Mouse (Mus musculus) CH12.LX (cell line): ENCODE results near the gene Dnajb5. TPM values are rescaled to one million over a fixed set of nuclear protein-coding genes. Genes with fewer than 3 reads are reported as not detected.
A peak's percentile ranks its signal among the peaks of the same experiment; 100 is the strongest.

Source experiments
- DNase-seq: peaks from one replicate; pipeline ENCODE4 v3.0.0-alpha.2; 2013; ENCODE audit errors: extremely low read depth
- H3K27ac ChIP-seq: 2 replicates; pipeline ENCODE4 v1.5.1; 2012; ENCODE audit warnings: low read depth, mild to moderate bottlenecking, control low read depth, moderate library complexity; ENCODE audit not compliant: insufficient read depth
- H3K27me3 ChIP-seq: replicated peaks from 2 replicates; pipeline ENCODE3; 2012; ENCODE audit warnings: inconsistent platforms
- H3K36me3 ChIP-seq, 2 experiments: replicated peaks in 1 of 2; 2 replicates each; pipeline versions ENCODE3 to v1.6.1; 2012; ENCODE audit warnings: inconsistent platforms in 1 of 2, low read length in 1 of 2, mild to moderate bottlenecking in 1 of 2, mixed read lengths in 1 of 2, moderate library complexity in 1 of 2; ENCODE audit not compliant: control insufficient read depth in 1 of 2, insufficient read depth in 1 of 2
- H3K4me1 ChIP-seq, 2 experiments: 2 replicates each; pipeline ENCODE4 v1.6.1; 2012; ENCODE audit warnings: inconsistent platforms in 1 of 2, moderate library complexity in 1 of 2; ENCODE audit not compliant: insufficient read depth in 2 of 2, control insufficient read depth in 1 of 2
- H3K4me2 ChIP-seq: 2 replicates; pipeline ENCODE4 v1.6.1; 2012; ENCODE audit warnings: low read depth, mild to moderate bottlenecking, control low read depth; ENCODE audit not compliant: poor library complexity, insufficient read depth, severe bottlenecking
- H3K4me3 ChIP-seq, 3 experiments: fragments of 150-350 bp in 1 of 3; sonication (generic) in 1 of 3; replicated peaks in 1 of 3; 2 replicates each; pipeline versions ENCODE3 to v1.5.1; 2011 to 2012; ENCODE audit warnings: low read depth in 2 of 3, low read length in 2 of 3, mild to moderate bottlenecking in 2 of 3, moderate library complexity in 2 of 3, control low read depth in 1 of 3, improper control_type of control experiment in 1 of 3, inconsistent platforms in 1 of 3, mixed read lengths in 1 of 3; ENCODE audit not compliant: poor library complexity in 1 of 3
- H3K79me2 ChIP-seq: replicated peaks from 2 replicates; pipeline ENCODE4 v1.6.1; 2012; ENCODE audit warnings: mild to moderate bottlenecking, moderate library complexity; ENCODE audit not compliant: control insufficient read depth, poor library complexity, insufficient read depth, severe bottlenecking; ENCODE audit errors: extremely low read depth
- H3K9ac ChIP-seq: 2 replicates; pipeline ENCODE4 v1.6.1; 2012; ENCODE audit warnings: low read depth, mild to moderate bottlenecking, control low read depth, moderate library complexity; ENCODE audit not compliant: insufficient read depth
- H3K9me3 ChIP-seq: replicated peaks from 2 replicates; pipeline ENCODE3; 2012; ENCODE audit warnings: low read length, inconsistent platforms, mixed read lengths
- BHLHE40 ChIP-seq: IDR thresholded peaks from 2 replicates; pipeline ENCODE4 v1.6.1; 2011; ENCODE audit warnings: mild to moderate bottlenecking, low read depth, low read length, improper control_type of control experiment
- CHD1 ChIP-seq: IDR thresholded peaks from 2 replicates; pipeline ENCODE4 v1.6.1; 2012; ENCODE audit warnings: low read depth, low read length, improper control_type of control experiment, inconsistent platforms
- CTCF ChIP-seq, 2 experiments: IDR thresholded peaks in 1 of 2; conservative IDR thresholded peaks in 1 of 2; 2 replicates each; pipeline ENCODE4 v1.5.1; 2011 to 2012; ENCODE audit warnings: low read depth in 2 of 2, low read length in 2 of 2, improper control_type of control experiment in 1 of 2, inconsistent platforms in 1 of 2, mild to moderate bottlenecking in 1 of 2, moderate library complexity in 1 of 2
- ELF1 ChIP-seq: IDR thresholded peaks from 2 replicates; pipeline ENCODE4 v1.6.1; 2014; ENCODE audit warnings: low read depth, mild to moderate bottlenecking, inconsistent platforms, low read length, improper control_type of control experiment
- ETS1 ChIP-seq: conservative IDR thresholded peaks from 2 replicates; pipeline ENCODE4 v1.6.1; 2012; ENCODE audit warnings: low read depth, mild to moderate bottlenecking, inconsistent platforms, low read length, improper control_type of control experiment, moderate library complexity
- GABPA ChIP-seq: IDR thresholded peaks from 2 replicates; pipeline ENCODE4 v1.6.1; 2012; ENCODE audit warnings: low read depth, low read length, improper control_type of control experiment, inconsistent platforms; ENCODE audit not compliant: insufficient replicate concordance
- IRF4 ChIP-seq: IDR thresholded peaks from 2 replicates; pipeline ENCODE4 v1.6.1; 2014; ENCODE audit warnings: low read depth, mild to moderate bottlenecking, inconsistent platforms, low read length, improper control_type of control experiment
- JUN ChIP-seq: IDR thresholded peaks from 2 replicates; pipeline ENCODE4 v1.6.1; 2011; ENCODE audit warnings: low read depth, mild to moderate bottlenecking, low read length, improper control_type of control experiment, moderate library complexity; ENCODE audit not compliant: insufficient read depth
- KAT2A ChIP-seq: IDR thresholded peaks from 2 replicates; pipeline ENCODE4 v1.6.1; 2012; ENCODE audit warnings: low read length, improper control_type of control experiment, inconsistent platforms; ENCODE audit not compliant: insufficient replicate concordance
- MAFK ChIP-seq: IDR thresholded peaks from 2 replicates; pipeline ENCODE4 v1.6.1; 2011; ENCODE audit warnings: low read length, improper control_type of control experiment; ENCODE audit not compliant: insufficient replicate concordance
- MAX ChIP-seq: IDR thresholded peaks from 2 replicates; pipeline ENCODE4 v1.6.1; 2011; ENCODE audit warnings: low read length, improper control_type of control experiment
- MAZ ChIP-seq: IDR thresholded peaks from 2 replicates; pipeline ENCODE4 v1.6.1; 2012; ENCODE audit warnings: low read depth, mild to moderate bottlenecking, inconsistent platforms, low read length, improper control_type of control experiment, moderate library complexity
- MEF2A ChIP-seq: IDR thresholded peaks from 2 replicates; pipeline ENCODE4 v1.6.1; 2014; ENCODE audit warnings: low read depth, mild to moderate bottlenecking, inconsistent platforms, low read length, improper control_type of control experiment, borderline replicate concordance
- NRF1 ChIP-seq: IDR thresholded peaks from 2 replicates; pipeline ENCODE4 v1.6.1; 2014; ENCODE audit warnings: low read depth, mild to moderate bottlenecking, inconsistent platforms, low read length, improper control_type of control experiment, moderate library complexity
- PAX5 ChIP-seq: IDR thresholded peaks from 2 replicates; pipeline ENCODE4 v1.6.1; 2012; ENCODE audit warnings: low read length, inconsistent platforms, mixed read lengths
- POLR2A ChIP-seq: IDR thresholded peaks from 2 replicates; pipeline ENCODE4 v1.6.1; 2011; ENCODE audit warnings: low read depth, mild to moderate bottlenecking, improper control_type of control experiment, low read length
- RAD21 ChIP-seq: IDR thresholded peaks from 2 replicates; pipeline ENCODE4 v1.6.1; 2011; ENCODE audit warnings: low read depth, mild to moderate bottlenecking, low read length, improper control_type of control experiment, moderate library complexity
- SMC3 ChIP-seq: IDR thresholded peaks from 2 replicates; pipeline ENCODE4 v1.6.1; 2011; ENCODE audit warnings: low read depth, low read length, improper control_type of control experiment
- USF1 ChIP-seq: IDR thresholded peaks from 2 replicates; pipeline ENCODE4 v1.6.1; 2014; ENCODE audit warnings: low read depth, mild to moderate bottlenecking, inconsistent platforms, low read length, improper control_type of control experiment
- USF2 ChIP-seq: conservative IDR thresholded peaks from 2 replicates; pipeline ENCODE4 v1.6.1; 2011; ENCODE audit warnings: low read depth, low read length, improper control_type of control experiment
- ZKSCAN1 ChIP-seq: IDR thresholded peaks from 2 replicates; pipeline ENCODE4 v1.6.1; 2012; ENCODE audit warnings: low read depth, inconsistent platforms, low read length, improper control_type of control experiment, borderline replicate concordance
- ZMIZ1 ChIP-seq: IDR thresholded peaks from 2 replicates; pipeline ENCODE4 v1.6.1; 2012; ENCODE audit warnings: low read depth, mild to moderate bottlenecking, inconsistent platforms, low read length, improper control_type of control experiment
- ZNF384 ChIP-seq: IDR thresholded peaks from 2 replicates; pipeline ENCODE4 v1.6.1; 2012; ENCODE audit warnings: low read depth, low read length, improper control_type of control experiment, inconsistent platforms
- dilution Hi-C: fragments of 300-500 bp; cut with MboI; formaldehyde crosslinking; loops from 2 replicates; pipeline ENCODE4 v1.14.3; 2020; ENCODE audit warnings: low sequenced_read_pairs; ENCODE audit not compliant: extremely low pct_unique_long_range_greater_than_20kb, extremely low pct_ligation_motif_present
- in situ Hi-C: fragments of 300-500 bp; cut with MboI; formaldehyde crosslinking; loops from 3 replicates; pipeline ENCODE4 v1.14.3; 2019; ENCODE audit warnings: low sequenced_read_pairs, low pct_ligation_motif_present, low pct_unique_long_range_greater_than_20kb, mixed read lengths
- polyA plus RNA-seq: library from polyadenylated mRNA; unstranded; fragments of >175 nt; gene quantifications from 2 replicates; pipeline ENCODE4 v1.2.1, GENCODE M21; 2012; ENCODE audit warnings: low read depth; ENCODE audit not compliant: insufficient read length
- total RNA-seq, 2 experiments: library from RNA; depleted of rRNA; stranded (reverse); fragments of 300-350 nt in 1 of 2; fragments of >200 nt in 1 of 2; gene quantifications; 2 replicates each; pipeline ENCODE4 v1.2.3; 2012 to 2014

Dnajb5 gene
- total and polyA plus RNA-seq, 3 experiments = 1.9 to 3.9 (median 2.7) TPM

- dilution Hi-C loops = no loop called here
- in situ Hi-C loops = no loop called here
- TF ChIP-seq PAX5 (no peak), NRF1 (no peak), MAZ (no peak), USF2 (no peak), MAX (no peak), JUN (no peak)
These were observed 27.2 kb upstream of the Dnajb5 start for GRCm38 (mm10) chr4:42922461-42922860.

GRCm38 (mm10) chr4:42924095-42924710 lies 25.4 kb upstream of the Dnajb5 start:
- Histone ChIP-seq H3K4me2 (no peak overlapping the region), H3K36me3 (no peaks in the 10 kb centered on the region), H3K4me1 (no peaks in the 10 kb centered on the region), H3K27me3 (peaks cover 78% of the 10 kb centered on the region), H3K4me3 (no peak overlapping the region), H3K9ac (no peak overlapping the region), H3K79me2 (no peaks in the 10 kb centered on the region), H3K9me3 (peaks cover 5% of the 10 kb centered on the region), H3K27ac (no peak overlapping the region)
- TF ChIP-seq ZKSCAN1 = no peak
- dilution Hi-C loops (no loop called here), in situ Hi-C loops (no loop called here)
- DNase-seq = no peak

More at GRCm38 (mm10) chr4:42922461-42922860, 27.2 kb upstream of the Dnajb5 start:
- peaks cover 85% of the 10 kb centered on the region for H3K27me3 ChIP-seq
- H3K79me2 ChIP-seq = no peaks in the 10 kb centered on the region
- H3K9me3 ChIP-seq = no peaks in the 10 kb centered on the region
- no peak overlapping the region for H3K27ac ChIP-seq
- no peak overlapping the region for H3K4me3 ChIP-seq
- no peaks in the 10 kb centered on the region for H3K4me1 ChIP-seq
- H3K9ac ChIP-seq = no peak overlapping the region
- H3K36me3 ChIP-seq = no peaks in the 10 kb centered on the region
- no peak overlapping the region for H3K4me2 ChIP-seq
- DNase-seq = no peak

GRCm38 (mm10) chr4:42928209-42928608 lies 21.4 kb upstream of the Dnajb5 start:
- H3K4me2 ChIP-seq = no peak overlapping the region
- DNase-seq = no peak
- H3K4me3 ChIP-seq = no peak overlapping the region
- H3K36me3 ChIP-seq = no peaks in the 10 kb centered on the region
- TF ChIP-seq ZMIZ1 (no peak), CHD1 (no peak), ETS1 (no peak), CTCF (conservative IDR thresholded peaks at IDR 0.05 in 1 of 2, IDR thresholded peaks at IDR 0.05 in 1 of 2; ENCODE audit: low read depth in 2 of 2, low read length in 2 of 2) (peak; percentile 13 to 51; a peak in 3 of 4 replicates), ELF1 (no peak), SMC3 (peak; percentile 35), USF2 (no peak), ZNF384 (no peak), ZKSCAN1 (no peak), MAZ (no peak), GABPA (no peak), MAFK (no peak), BHLHE40 (no peak), POLR2A (no peak), USF1 (no peak), PAX5 (no peak), KAT2A (no peak), IRF4 (no peak), RAD21 (peak; percentile 30), MEF2A (no peak)
- peaks cover 71% of the 10 kb centered on the region for H3K27me3 ChIP-seq
- no peaks in the 10 kb centered on the region for H3K79me2 ChIP-seq
- in situ Hi-C loops = no loop called here
- no peaks in the 10 kb centered on the region for H3K4me1 ChIP-seq
- peaks cover 5% of the 10 kb centered on the region for H3K9me3 ChIP-seq
- H3K27ac ChIP-seq = no peak overlapping the region
- no peak overlapping the region for H3K9ac ChIP-seq
- dilution Hi-C loops = no loop called here
